Mouse (Mus musculus): Measurements from ENCODE around the gene Necab3.

DNA sequence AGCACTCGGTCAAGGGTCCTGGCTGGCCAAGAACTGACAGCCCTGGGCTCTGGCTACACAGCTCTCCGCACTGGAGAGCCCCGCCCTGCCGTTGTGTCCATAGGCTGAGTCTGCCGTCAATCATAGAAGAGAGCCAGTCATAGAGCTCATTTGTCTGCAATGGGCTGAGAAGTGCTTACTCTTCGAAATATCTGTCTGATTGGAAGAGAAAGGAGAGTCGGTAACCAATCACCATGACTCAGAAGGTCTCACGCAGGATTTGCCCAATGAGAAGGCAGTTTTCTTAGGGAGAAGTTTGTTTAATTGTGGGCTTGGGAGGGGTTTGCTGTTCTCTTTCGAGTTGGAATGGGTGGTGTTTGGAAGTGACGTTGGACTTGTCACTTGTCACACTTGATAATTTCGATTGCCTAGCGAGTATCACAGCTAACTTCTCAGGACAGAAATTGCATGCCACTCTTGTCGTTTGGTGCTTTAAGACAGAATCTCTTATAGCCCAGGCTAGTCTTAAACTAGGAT, 45.0 kb upstream of the Necab3 start, which contains the start of gene Pxmp4:
- TF ChIP-seq ZC3H11A (IDR thresholded peaks at IDR 0.05; ENCODE audit: borderline replicate concordance, low read depth, low read length) (no peak), ZNF384 (IDR thresholded peaks at IDR 0.05; ENCODE audit: low read depth, low read length) (no peak), CHD2 (IDR thresholded peaks at IDR 0.05; ENCODE audit: low read depth, low read length) (peak; percentile 95), HCFC1 (IDR thresholded peaks at IDR 0.05; ENCODE audit: borderline replicate concordance, insufficient read depth, low read length) (no peak), MAFK (IDR thresholded peaks at IDR 0.05; ENCODE audit: insufficient read depth, low read depth, low read length) (peak; percentile 53; the same call in 1 of the 2 replicates)
